20 mouse cellular contexts compared by ENCODE assay signal in genomic region chr4:43116249-43116648, GRCm38 (mm10).
"Had no signal": no experiment of that assay in that cellular context is flagged by ENCODE, and none has a peak within 500 bp of the region (broad histone marks: within the 10 kb centered on the region; RNA-seq: fewer than 3 reads in every experiment).

No protein-coding gene starts in this region.

- H3K9me3 ChIP-seq: heart, embryonic 10.5 days; heart, embryonic 12.5 days; hindbrain, embryonic 10.5 days; hindbrain, embryonic 12.5 days; limb, embryonic 13.5 days; limb, embryonic 15.5 days; liver, embryonic 12.5 days had no signal

- DNase-seq: gastrocnemius, postnatal 14 days; heart, adult 18-20 months; heart, postnatal 10 days; heart, postnatal 4 days; kidney, adult 11 months; kidney, adult 2 months; kidney, postnatal 10 days; kidney, postnatal 25 days; layer of hippocampus, adult 9-11 months; layer of hippocampus, postnatal 36 days; left cerebral cortex, postnatal 4 days had no signal

- H3K9ac ChIP-seq: heart, embryonic 12.5 days; hindbrain, embryonic 12.5 days; hindbrain, embryonic 14.5 days; limb, embryonic 13.5 days; limb, embryonic 15.5 days; liver, embryonic 12.5 days; liver, embryonic 14.5 days had no signal

- H3K27ac ChIP-seq: heart, embryonic 10.5 days; hindbrain, embryonic 10.5 days; hindbrain, embryonic 12.5 days; hindbrain, embryonic 14.5 days; limb, embryonic 13.5 days; limb, embryonic 15.5 days; liver, embryonic 12.5 days; liver, embryonic 14.5 days had no signal

- H3K27me3 ChIP-seq: heart, embryonic 12.5 days; hindbrain, embryonic 12.5 days; limb, embryonic 13.5 days; limb, embryonic 15.5 days; liver, embryonic 12.5 days had no signal

- H3K36me3 ChIP-seq: heart, embryonic 10.5 days; heart, embryonic 12.5 days; hindbrain, embryonic 10.5 days; hindbrain, embryonic 12.5 days; limb, embryonic 13.5 days; limb, embryonic 15.5 days; liver, embryonic 12.5 days had no signal

- H3K4me3 ChIP-seq: heart, embryonic 10.5 days; heart, embryonic 12.5 days; hindbrain, embryonic 10.5 days; hindbrain, embryonic 12.5 days; limb, embryonic 13.5 days; limb, embryonic 15.5 days; liver, embryonic 12.5 days had no signal

- H3K4me2 ChIP-seq: heart, embryonic 12.5 days; hindbrain, embryonic 12.5 days; hindbrain, embryonic 14.5 days; limb, embryonic 13.5 days; limb, embryonic 15.5 days; liver, embryonic 12.5 days had no signal

- H3K4me1 ChIP-seq: heart, embryonic 10.5 days; heart, embryonic 12.5 days; hindbrain, embryonic 10.5 days; hindbrain, embryonic 12.5 days; limb, embryonic 13.5 days; limb, embryonic 15.5 days had no signal
